Mouse (Mus musculus) forebrain, embryonic 11.5 days (tissue): Measurements from ENCODE around the gene Fbxl20. TPM values are rescaled to one million over a fixed set of nuclear protein-coding genes. Genes with fewer than 3 reads are reported as not detected.

Experiments
- ATAC-seq: fragments of 200-750 bp; cut with Nextera tagmentation; replicated peaks from 2 replicates; pipeline ENCODE4 v1.8.0; 2017; ENCODE audit warnings: moderate TSS enrichment; ENCODE audit not compliant: low FRiP score
- DNase-seq: peaks from one replicate; pipeline ENCODE4 v3.0.0-alpha.2; 2017; ENCODE audit warnings: low spot score
- H3K27ac ChIP-seq: fragments of 300-500 bp; sonication (generic); 2 replicates; pipeline ENCODE4 v1.5.1; 2014; ENCODE audit warnings: low read depth, low read length
- H3K27me3 ChIP-seq: fragments of 300-500 bp; sonication (generic); 2 replicates; pipeline ENCODE4 v1.6.1; 2014; ENCODE audit warnings: mild to moderate bottlenecking, low read length, mixed read lengths; ENCODE audit not compliant: control insufficient read depth, insufficient read depth
- H3K36me3 ChIP-seq: fragments of 300-500 bp; sonication (generic); 2 replicates; pipeline ENCODE4 v1.6.1; 2014; ENCODE audit warnings: mild to moderate bottlenecking, low read length, moderate library complexity, mixed read lengths; ENCODE audit not compliant: control insufficient read depth, insufficient read depth
- H3K4me1 ChIP-seq: fragments of 300-500 bp; sonication (generic); replicated peaks from 2 replicates; pipeline ENCODE4 v1.6.1; 2014; ENCODE audit warnings: low read length, mixed read lengths; ENCODE audit not compliant: control insufficient read depth, insufficient read depth
- H3K4me2 ChIP-seq: fragments of 300-500 bp; sonication (generic); 2 replicates; pipeline ENCODE4 v1.6.1; 2014; ENCODE audit warnings: low read depth, mild to moderate bottlenecking, low read length, moderate library complexity, mixed read lengths; ENCODE audit not compliant: severe bottlenecking
- H3K4me3 ChIP-seq: fragments of 300-500 bp; sonication (generic); 2 replicates; pipeline ENCODE4 v1.5.1; 2014; ENCODE audit warnings: low read depth, low read length
- H3K9ac ChIP-seq: fragments of 300-500 bp; sonication (generic); 2 replicates; pipeline ENCODE4 v1.6.1; 2014; ENCODE audit warnings: low read length
- H3K9me3 ChIP-seq: fragments of 300-500 bp; sonication (generic); 2 replicates; pipeline ENCODE4 v1.6.1; 2016; ENCODE audit warnings: low read length, mixed read lengths; ENCODE audit not compliant: control insufficient read depth
- WGBS: fragments of 180-500 bp; shearing (Covaris S2); extraction: QIAGEN DNeasy Blood & Tissue Kit; methylation state at CpG from one replicate; pipeline ENCODE4 v1.1.7; 2014; 5-methylcytosine and 5-hydroxymethylcytosine counted together
- polyA plus RNA-seq: library from polyadenylated mRNA; unstranded; fragments of >200 nt; fragmentation: Nextera tagmentation; extraction: Ambion mirVana; gene quantifications from 2 replicates; pipeline ENCODE4 v1.2.1, GENCODE M21; 2014

The Fbxl20 gene
- polyA plus RNA-seq, 1 experiment from 2014 or later = 19.4 TPM

DNA sequence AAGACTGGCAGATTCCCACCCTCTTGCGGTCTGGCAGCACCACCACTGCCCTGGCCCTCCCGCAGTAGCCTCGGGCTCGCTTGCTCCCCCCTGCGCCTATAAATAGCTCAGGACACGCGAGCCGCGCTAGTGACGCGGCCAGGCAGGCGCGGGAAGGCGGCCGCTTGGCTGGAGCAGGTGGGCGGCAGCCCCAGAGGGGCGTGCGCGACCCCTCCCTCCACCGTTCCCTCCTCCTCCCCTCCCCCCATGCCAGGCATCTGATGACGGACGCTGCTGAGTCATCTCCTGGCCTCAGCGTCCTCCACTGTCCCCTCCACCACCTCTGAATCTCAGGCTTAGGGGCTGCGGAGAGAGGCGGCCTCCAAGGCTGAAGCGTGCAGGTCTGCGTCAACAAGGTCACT is 114.2 kb downstream of the Fbxl20 start:
- Histone ChIP-seq H3K36me3 (no peaks in the 10 kb centered on the region), H3K27me3 (peaks cover 6% of the 10 kb centered on the region), H3K27ac (no peak overlapping the region), H3K9ac (peak overlapping the region; percentile 62), H3K4me2 (peak overlapping the region; percentile 73), H3K4me1 (peaks cover 15% of the 10 kb centered on the region), H3K4me3 (peak overlapping the region; percentile 38), H3K9me3 (no peaks in the 10 kb centered on the region)
- DNase-seq = peak; percentile 80
- WGBS = 1% methylated on average over 16 of the region's 27 CpGs
- ATAC-seq = peak; percentile 59; the same call in 1 of the 2 replicates

DNA sequence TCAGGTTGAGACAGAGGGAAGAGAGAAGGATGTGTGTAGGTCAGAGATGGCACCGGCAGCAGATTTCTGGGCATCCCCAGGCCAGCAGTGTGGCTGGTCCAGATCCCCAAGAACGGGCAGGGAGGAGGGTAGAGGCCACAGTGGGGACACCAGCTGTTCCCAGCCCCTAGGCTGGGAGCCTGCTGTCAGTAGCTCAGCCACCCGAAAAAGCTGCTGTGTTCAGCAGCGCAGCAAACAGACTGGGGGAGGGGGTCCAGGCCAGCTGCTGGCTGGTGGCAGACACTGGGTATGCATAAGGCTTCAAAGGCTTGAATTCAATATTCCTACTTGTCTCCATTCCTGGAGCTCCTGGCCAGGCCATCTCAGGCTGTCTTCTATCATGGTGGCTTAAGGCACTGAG is 115.4 kb downstream of the Fbxl20 start:
- no peak overlapping the region for H3K4me3 ChIP-seq
- H3K36me3 ChIP-seq = no peaks in the 10 kb centered on the region
- WGBS = 25% methylated on average over 4 of the region's 4 CpGs
- H3K27me3 ChIP-seq = peaks cover 6% of the 10 kb centered on the region
- DNase-seq (no peak), ATAC-seq (no peak)
- H3K9ac ChIP-seq = peak overlapping the region; percentile 23; the same call in 1 of the 2 replicates
- no peak overlapping the region for H3K4me2 ChIP-seq
- no peaks in the 10 kb centered on the region for H3K9me3 ChIP-seq
- H3K27ac ChIP-seq = no peak overlapping the region
- H3K4me1 ChIP-seq = peaks cover 15% of the 10 kb centered on the region

DNA sequence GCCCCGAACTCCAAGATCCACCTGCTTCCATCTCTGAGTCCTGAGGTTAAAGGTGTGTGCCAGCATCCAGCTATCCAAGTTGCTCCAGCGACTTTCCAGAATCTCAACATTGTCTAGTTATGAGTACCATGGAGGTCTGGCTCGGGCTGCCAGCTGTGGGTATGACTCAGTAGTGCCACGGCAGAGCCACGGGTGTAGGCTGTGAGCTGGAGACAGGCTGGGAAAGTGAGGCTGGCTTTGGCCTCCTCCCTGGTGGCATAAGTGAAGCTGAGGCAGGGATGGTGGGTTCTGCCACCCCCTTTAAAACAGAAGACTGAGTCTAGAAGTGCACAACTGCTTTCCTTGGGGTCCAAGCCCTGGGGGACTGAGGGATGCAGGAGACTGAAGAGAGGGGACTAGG is 116.1 kb downstream of the Fbxl20 start:
- DNase-seq (no peak), ATAC-seq (no peak)
- Histone ChIP-seq H3K4me2 (no peak overlapping the region), H3K27ac (no peak overlapping the region), H3K27me3 (peaks cover 6% of the 10 kb centered on the region), H3K4me1 (peaks cover 15% of the 10 kb centered on the region), H3K9ac (no peak overlapping the region), H3K9me3 (no peaks in the 10 kb centered on the region), H3K36me3 (peaks cover 5% of the 10 kb centered on the region), H3K4me3 (no peak overlapping the region)
- WGBS = 86% methylated on average over 5 of the region's 5 CpGs

Other genes with a start within 250 kb of the Fbxl20 start
- 0.20 TPM in 1 of 2 replicates, not detected in the other for gene Plxdc1, start 164.0 kb downstream of the Fbxl20 start, polyA plus RNA-seq
- gene Arl5c, start 154.2 kb downstream of the Fbxl20 start, polyA plus RNA-seq = 10.4 and 12.3 TPM in 2 replicates
- 9.6 and 11.1 TPM in 2 replicates for gene Cacnb1, start 127.4 kb downstream of the Fbxl20 start, polyA plus RNA-seq
- 897 and 919 TPM in 2 replicates for gene Rpl19, start 123.7 kb downstream of the Fbxl20 start, polyA plus RNA-seq
- gene Stac2, start 96.9 kb downstream of the Fbxl20 start, polyA plus RNA-seq = 0.81 and 0.86 TPM in 2 replicates
- 75.5 and 81.7 TPM in 2 replicates for gene Med1, start 42.9 kb upstream of the Fbxl20 start, polyA plus RNA-seq
- gene Cdk12, start 52.7 kb upstream of the Fbxl20 start, polyA plus RNA-seq = 16.1 and 18.2 TPM in 2 replicates
- gene Neurod2, start 179.2 kb upstream of the Fbxl20 start, polyA plus RNA-seq = 3.8 and 5.8 TPM in 2 replicates
- gene Ppp1r1b, start 198.0 kb upstream of the Fbxl20 start, polyA plus RNA-seq = 0.29 and 0.41 TPM in 2 replicates
- gene Stard3, start 208.0 kb upstream of the Fbxl20 start, polyA plus RNA-seq = 38.1 and 39.9 TPM in 2 replicates
- gene Tcap, start 233.4 kb upstream of the Fbxl20 start, polyA plus RNA-seq = not detected in 2 replicates
- gene Pnmt, start 236.0 kb upstream of the Fbxl20 start, polyA plus RNA-seq = not detected in 2 replicates